Mouse (Mus musculus): ENCODE measurements around the gene 1110059E24Rik.

Gene 1110059E24Rik

GRCm38 (mm10) chr19:21626271-21626988, 26.3 kb downstream of the 1110059E24Rik start:
- WGBS: 82% methylated on average over 6 of the region's 6 CpGs

GRCm38 (mm10) chr19:21624148-21624535, 28.6 kb downstream of the 1110059E24Rik start:
- WGBS: 87% methylated on average over 4 of the region's 4 CpGs

GRCm38 (mm10) chr19:21623410-21624147, 29.2 kb downstream of the 1110059E24Rik start:
- WGBS: 74% methylated on average over 3 of the region's 3 CpGs

- 88% methylated on average over 3 of the region's 3 CpGs for WGBS
These were observed 37.0 kb downstream of the 1110059E24Rik start for GRCm38 (mm10) chr19:21615801-21616200.

GRCm38 (mm10) chr19:21611725-21612575, 40.8 kb downstream of the 1110059E24Rik start:
- WGBS: 78% methylated on average over 9 of the region's 9 CpGs

GRCm38 (mm10) chr19:21611297-21611696, 41.5 kb downstream of the 1110059E24Rik start:
- WGBS: 61% methylated on average over 6 of the region's 6 CpGs

GRCm38 (mm10) chr19:21610240-21610639, 42.5 kb downstream of the 1110059E24Rik start:
- WGBS: 51% methylated on average over 6 of the region's 6 CpGs

- WGBS: 80% methylated on average over 3 of the region's 3 CpGs
These were observed 47.5 kb downstream of the 1110059E24Rik start for GRCm38 (mm10) chr19:21605294-21605693.

GRCm38 (mm10) chr19:21603836-21604235, 48.9 kb downstream of the 1110059E24Rik start:
- 69% methylated on average over 3 of the region's 3 CpGs for WGBS

GRCm38 (mm10) chr19:21601541-21602101, 51.2 kb downstream of the 1110059E24Rik start:
- 83% methylated on average over 3 of the region's 3 CpGs for WGBS

- WGBS: 63% methylated on average over 8 of the region's 8 CpGs
These were observed 54.0 kb downstream of the 1110059E24Rik start for GRCm38 (mm10) chr19:21598659-21599352.

- 93% methylated on average over 1 of the region's 1 CpGs for WGBS
These were observed 58.1 kb downstream of the 1110059E24Rik start for GRCm38 (mm10) chr19:21594676-21595075.

- 93% methylated on average over 5 of the region's 5 CpGs for WGBS
These were observed 60.6 kb downstream of the 1110059E24Rik start for GRCm38 (mm10) chr19:21592216-21592615.

- 97% methylated on average over 1 of the region's 1 CpGs for WGBS
These were observed 62.9 kb downstream of the 1110059E24Rik start for GRCm38 (mm10) chr19:21589888-21590287.

- 74% methylated on average over 4 of the region's 4 CpGs for WGBS
These were observed 65.2 kb downstream of the 1110059E24Rik start for GRCm38 (mm10) chr19:21587593-21587992.

GRCm38 (mm10) chr19:21586546-21586945, 66.2 kb downstream of the 1110059E24Rik start:
- WGBS: 94% methylated on average over 1 of the region's 1 CpGs

GRCm38 (mm10) chr19:21585868-21586267, 66.9 kb downstream of the 1110059E24Rik start:
- WGBS: 56% methylated on average over 2 of the region's 2 CpGs

- WGBS: 82% methylated on average over 5 of the region's 5 CpGs
These were observed 68.8 kb downstream of the 1110059E24Rik start for GRCm38 (mm10) chr19:21583986-21584385.

GRCm38 (mm10) chr19:21583523-21583984, 69.2 kb downstream of the 1110059E24Rik start:
- 91% methylated on average over 4 of the region's 4 CpGs for WGBS

GRCm38 (mm10) chr19:21581404-21581803, 71.4 kb downstream of the 1110059E24Rik start:
- 79% methylated on average over 6 of the region's 6 CpGs for WGBS

GRCm38 (mm10) chr19:21579896-21580295, 72.9 kb downstream of the 1110059E24Rik start:
- 85% methylated on average over 3 of the region's 3 CpGs for WGBS

Measured in cerebral cortex, adult 2 months (tissue).